Mouse (Mus musculus) hematopoietic stem cell, adult 5-6 weeks (primary cell): ENCODE measurements around the gene Lonp2. TPM values are rescaled to one million over a fixed set of nuclear protein-coding genes. Genes with fewer than 3 reads are reported as not detected.

Experiments used
- ATAC-seq, 2 experiments: fragments of 125-278 bp in 1 of 2; replicated peaks in 1 of 2; 2 replicates each; pipeline ENCODE4 v1.8.0; 2016 to 2017; ENCODE audit warnings: inconsistent platforms in 2 of 2, mild to moderate bottlenecking in 2 of 2, moderate number of reproducible peaks in 2 of 2, low read depth in 1 of 2, moderate TSS enrichment in 1 of 2; ENCODE audit not compliant: low FRiP score in 2 of 2, poor library complexity in 2 of 2, severe bottlenecking in 2 of 2, insufficient read depth in 1 of 2, low TSS enrichment in 1 of 2
- total RNA-seq: library from RNA; stranded (forward); fragments of 172-1452, 232-1000 nt; gene quantifications from 2 replicates; pipeline ENCODE4 v1.2.3, GENCODE M21; 2017

Gene Lonp2
- total RNA-seq, 1 experiment from 2014 or later = 90.2 TPM

DNA sequence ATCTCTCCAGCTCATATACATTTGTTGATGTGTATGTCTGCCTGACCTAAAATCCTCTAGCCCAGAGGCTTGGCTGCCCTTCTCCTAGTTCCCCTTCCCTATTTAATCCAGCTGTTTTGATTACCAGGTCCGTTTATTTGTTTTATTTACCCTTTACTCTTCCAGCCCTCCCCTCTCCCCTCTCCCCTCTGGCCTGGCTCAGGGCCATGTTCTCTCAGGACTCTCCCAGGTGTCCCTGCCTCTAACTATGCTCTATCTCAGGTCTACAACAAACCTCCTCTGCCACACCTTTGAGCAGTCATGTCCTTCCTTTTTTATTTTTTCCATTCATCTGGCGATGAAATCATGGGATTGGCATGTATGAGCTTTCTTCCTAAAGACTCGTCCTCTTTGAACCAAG is 106.5 kb downstream of the Lonp2 start:
- ATAC-seq = no peak

DNA sequence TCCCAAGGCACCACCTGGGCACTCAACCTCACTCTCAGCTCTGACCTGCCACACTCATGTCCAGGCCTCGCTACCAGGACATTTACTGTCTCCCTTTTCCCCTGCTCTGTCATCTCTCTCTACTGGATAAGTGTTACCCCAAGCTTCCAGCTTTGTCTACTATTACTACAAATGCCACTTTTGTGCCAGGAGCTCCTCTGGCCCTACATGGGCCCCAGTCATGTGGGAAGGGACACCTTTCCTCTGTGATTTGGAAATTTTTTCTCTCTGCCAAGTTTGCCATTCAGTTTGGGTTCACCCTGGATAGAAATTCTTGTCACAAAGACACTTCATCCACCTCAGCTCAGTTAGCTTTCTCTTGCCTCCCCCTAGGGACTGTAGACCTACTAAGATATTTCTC is 107.0 kb downstream of the Lonp2 start:
- no peak for ATAC-seq

DNA sequence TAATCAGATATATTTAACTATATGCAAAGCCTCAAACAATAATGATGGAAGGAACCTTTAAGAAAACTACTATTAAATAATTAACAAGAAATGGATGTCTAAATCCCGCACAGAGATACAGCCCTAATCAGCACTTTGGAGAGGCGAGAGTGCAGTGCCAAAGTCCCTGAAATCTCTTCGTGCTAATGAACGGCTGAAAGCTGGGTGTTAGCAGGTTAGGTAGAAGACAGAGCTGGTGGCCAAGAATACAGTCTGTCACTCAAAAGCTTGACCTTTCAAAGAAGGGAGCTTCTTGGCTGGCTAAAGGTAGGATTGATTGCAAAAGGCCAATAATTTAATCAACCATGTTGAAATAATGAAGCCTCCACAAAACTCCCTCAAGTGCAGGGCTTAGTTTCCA is 110.3 kb downstream of the Lonp2 start:
- ATAC-seq = no peak

DNA sequence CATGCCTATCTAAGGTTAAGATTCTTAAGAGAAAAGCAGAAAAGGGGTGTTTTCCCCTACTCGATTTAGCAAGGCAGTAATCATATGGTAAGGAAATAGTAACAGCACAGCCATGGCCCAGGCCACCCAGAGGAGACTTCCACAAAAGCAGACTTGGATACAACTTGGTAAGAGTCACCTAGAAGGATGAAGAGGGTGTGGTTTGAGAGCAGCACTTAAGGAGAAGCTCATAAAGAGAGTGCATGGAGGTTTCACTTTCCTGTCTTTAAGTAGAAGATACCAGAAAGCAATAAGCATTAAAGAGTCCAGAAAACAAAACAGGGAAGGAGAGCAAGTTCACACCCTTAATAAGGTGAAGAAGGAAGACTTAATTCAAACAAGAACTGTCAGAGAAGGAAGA is 111.1 kb downstream of the Lonp2 start:
- ATAC-seq = 0 out of 4 replicates have a peak, but pooled peaks of 1 of the 2 experiments have one; percentile 26

DNA sequence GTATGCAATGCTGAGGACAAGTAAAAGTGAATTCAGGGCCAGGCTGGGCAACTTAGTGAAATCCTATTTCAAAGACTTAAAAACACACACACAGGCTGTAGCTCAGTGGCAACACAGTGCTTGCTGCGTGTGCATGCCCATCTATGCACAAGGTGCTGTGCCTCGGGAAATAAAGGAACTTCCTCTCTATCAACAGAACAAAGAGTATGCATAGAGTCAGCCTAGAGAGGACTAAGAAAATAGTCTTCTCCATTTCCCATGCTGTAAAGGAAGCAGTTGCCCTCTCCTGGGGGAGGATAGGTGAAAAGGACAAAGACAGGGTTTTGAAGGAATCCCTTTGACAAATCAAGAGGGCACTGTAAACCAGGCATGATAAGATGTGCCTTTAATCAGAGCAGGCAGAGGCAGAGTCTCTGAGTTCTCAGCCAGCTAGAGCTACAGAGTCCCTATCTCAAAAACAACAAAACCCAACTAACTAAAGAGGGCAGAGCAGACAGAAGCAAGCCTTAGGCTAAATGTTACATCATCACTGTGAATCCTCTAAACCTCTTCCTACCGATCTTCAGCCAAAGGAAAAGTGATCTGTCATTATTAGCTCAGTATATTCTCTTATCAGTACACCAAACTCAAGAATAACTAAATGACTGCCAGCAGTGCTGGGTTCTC is 111.7 kb downstream of the Lonp2 start:
- peak; percentile 85 to 92 for ATAC-seq

DNA sequence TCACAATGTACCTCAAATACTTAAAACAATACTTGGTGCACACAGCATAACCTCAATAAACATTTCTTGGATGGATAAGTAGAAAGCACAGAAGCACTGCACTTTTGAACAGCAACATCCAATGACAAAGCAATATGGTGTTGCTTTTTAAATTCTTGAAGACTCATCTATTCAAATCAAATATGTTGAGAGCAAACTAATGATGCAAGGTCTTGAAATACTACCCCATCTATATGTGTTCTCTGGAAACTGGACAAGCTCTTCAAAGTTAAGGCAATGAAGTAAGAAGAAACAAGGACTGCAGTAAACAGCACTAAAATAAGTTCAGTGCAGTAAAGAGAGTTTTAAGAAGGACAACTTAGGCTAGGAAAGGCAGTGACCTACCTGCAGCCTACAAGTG is 117.1 kb downstream of the Lonp2 start:
- no peak for ATAC-seq

DNA sequence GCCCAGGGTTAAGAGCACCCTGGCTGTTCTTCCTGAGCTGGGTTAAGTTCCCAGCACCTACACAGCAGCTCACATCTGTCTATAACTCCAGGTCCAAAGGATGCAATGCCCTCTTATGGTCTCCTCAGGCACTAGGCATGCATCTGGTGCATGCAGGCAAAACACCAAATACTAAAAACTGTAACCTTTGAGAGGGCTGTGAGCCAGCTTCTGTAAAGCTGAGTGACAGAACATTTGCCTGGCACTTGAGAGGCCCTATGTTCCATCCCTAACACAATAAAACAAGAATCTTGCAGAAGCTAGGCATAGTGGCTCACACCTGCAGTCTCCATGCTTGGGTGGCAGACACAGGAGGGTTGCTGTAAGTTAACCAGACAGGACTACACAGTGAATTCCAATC is 117.8 kb downstream of the Lonp2 start:
- no peak for ATAC-seq

DNA sequence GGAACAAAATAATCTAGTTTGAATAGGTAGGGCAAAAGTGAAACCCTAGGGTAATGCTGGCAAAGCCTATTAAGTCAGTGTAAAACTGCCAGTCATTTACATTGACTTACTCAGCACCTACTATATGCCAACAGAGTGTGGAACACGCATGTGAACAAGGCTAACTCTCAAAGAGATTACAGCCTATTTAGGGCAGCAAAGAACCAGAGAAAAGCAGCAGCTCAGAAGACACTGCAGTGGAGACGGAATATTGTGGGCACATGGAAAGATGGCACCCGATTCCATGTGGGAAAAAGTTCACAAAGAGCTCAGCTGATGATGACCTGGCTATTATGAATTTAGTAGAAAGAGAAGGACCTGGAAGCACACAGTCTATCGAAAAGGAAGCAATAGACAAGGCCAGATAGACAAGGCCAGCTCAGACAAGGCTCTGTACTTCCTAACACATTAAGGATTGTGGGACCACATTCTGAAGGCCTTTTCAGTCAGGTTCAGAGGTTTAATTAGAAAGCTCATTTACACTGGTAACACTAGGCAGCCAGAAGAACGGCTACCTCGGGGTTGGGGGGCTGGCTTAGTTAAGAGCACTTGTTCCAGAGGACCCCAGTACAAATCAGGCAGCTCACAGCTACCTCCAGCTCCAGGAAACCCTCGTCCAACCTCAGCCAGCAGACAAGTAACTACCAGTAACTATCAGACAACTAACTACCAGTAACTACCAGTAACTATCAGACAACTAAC is 118.9 kb downstream of the Lonp2 start:
- no peak for ATAC-seq

DNA sequence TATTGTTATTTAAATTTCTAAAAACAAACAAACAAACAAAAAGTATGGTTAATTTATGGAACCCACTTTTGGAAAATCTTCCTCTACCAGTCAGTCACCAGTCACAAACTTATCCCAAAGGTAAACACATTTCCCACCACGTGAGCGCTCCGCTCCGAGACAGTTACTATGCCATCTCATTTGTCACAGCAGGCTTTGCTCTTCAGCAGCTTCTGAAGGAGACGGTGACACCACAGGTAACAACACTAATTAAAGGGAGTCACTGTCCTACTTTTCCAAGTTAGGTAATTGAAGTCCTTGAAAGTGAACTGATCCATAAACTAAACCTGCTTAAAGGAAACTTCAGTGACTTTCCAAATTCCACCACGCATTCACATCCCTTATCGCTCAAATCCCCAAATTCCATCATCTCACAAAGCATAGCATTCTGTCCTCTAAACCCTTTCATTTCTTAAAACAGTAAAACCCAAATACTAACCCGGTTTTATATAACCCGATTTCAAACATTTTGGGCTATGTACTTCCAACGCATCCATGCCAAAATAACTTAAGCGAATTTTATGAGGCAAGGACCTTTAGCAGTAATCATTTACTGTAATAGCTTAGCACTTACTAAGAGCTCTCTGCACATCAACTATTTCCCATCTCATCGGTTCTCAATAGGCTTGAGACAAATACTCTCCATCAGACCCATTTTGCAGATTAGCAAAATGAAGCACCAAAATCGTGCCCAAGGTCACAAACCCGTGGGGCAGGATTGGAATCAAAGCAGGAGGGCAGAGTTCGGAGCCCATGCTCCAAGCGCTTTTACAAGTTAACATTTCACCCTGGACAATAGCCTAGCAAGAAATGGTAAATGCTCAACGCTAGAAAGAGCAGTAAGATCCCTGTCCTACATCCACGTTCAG is 120.7 kb downstream of the Lonp2 start:
- ATAC-seq = no peak

DNA sequence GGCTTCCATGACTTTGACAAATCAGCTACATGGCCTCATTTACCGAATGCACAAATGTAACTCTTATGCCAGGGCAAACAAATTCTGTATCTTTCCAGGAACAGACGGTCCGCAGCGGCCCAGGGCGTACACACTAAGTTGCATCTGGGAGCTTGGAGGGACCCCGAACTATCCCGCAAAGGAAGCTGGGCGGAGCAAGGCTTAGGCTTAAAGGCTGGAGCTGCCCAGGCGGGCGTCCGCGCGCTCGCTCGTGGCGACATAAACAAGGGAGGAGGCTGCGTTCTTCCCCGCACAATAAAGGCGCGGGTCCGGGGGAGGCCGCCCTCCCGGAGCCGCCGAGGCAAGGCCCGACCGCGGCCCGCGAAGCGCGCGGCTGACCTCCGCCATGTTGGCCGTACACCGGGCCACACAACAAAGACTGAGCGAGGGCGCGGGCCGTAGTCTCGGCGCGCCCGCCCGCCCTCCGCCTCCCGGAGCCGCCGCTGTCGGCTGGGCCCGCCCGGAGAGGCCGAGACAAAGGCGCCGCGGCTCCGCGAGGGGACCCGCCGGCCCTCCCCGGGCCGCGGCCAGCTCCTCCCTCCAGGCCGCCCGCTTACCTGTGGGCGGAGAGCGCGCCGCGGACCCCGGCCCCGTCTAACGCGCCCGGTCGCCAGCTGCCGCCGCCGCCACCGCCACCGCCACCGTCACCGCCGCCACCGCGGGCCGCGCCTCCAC is 121.5 kb downstream of the Lonp2 start, which contains the start of the genes Gm10638 and Siah1a:
Gene Gm10638, plus strand, starts transcription at position 479 of the 714 bp plus-strand sequence.
Gene Siah1a, minus strand, starts transcription at position 714 of the 714 bp plus-strand sequence.
- peak; percentile 60 to 65; a peak in 3 of 4 replicates for ATAC-seq

DNA sequence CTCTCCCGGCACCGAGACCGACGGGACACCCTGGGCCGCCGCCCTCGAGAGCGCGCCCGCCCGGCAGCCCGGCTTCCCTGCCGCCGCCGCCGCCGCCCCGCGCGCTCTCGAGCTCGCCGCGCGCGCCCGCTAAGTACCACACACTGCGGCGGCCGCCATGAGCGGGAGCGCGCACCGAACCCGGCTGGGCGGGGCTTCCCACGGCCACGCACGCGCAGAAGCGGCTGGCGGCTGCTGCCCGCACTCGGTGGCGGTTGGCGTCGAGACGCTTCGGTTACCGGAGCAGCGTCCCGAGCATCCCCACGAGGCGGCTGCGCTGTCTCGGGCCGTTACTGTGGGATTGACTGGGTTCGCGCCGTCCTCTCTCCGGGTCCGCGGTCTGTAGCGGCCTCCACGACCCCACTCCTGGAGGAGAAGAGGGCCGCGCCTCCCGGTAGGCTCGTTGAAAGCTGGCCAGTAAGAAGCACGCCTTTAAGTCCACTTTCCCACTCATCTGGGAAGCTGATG is 122.1 kb downstream of the Lonp2 start:
- peak; percentile 35 to 82 for ATAC-seq

DNA sequence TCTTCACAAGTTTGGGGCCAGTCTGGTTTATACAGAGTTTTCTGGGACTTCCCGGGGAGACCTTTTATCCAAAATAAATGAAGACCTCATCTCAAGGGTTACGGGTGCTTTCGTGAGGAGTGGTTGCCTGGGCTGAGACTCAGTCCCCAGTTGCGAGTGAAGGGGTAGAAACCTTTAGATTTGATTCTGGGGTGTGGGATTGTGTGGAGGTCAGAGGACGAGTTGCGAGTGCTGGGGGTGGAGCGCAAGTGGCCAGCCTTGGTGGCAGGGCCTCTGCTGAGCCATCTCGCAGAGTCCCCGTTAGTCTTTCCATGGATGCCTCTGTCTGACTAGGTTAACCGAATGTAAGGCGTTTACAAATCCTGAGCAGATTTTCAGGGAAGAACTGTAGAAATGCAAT is 122.7 kb downstream of the Lonp2 start:
- ATAC-seq = peak; percentile 29 to 33; a peak in 1 of 4 replicates

DNA sequence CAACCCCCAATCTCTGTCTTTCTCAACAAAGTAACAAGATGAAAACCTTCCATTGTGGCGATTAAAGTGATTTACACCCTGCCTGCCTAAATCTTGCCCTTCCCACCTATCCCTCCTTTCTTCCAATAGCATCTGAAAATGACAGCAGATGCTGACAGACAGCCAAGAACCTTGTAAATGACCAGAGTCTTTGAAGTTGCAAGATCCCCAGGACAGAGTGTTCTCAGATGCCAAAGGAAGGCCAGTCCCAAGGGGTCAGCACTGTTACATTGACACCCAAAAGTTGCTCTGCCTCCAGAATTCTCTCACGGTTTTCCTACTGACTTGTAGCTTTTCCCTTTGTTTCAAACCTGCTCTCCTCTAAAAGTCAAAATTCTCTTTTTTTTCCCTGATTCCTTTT is 126.0 kb downstream of the Lonp2 start:
- no peak for ATAC-seq

DNA sequence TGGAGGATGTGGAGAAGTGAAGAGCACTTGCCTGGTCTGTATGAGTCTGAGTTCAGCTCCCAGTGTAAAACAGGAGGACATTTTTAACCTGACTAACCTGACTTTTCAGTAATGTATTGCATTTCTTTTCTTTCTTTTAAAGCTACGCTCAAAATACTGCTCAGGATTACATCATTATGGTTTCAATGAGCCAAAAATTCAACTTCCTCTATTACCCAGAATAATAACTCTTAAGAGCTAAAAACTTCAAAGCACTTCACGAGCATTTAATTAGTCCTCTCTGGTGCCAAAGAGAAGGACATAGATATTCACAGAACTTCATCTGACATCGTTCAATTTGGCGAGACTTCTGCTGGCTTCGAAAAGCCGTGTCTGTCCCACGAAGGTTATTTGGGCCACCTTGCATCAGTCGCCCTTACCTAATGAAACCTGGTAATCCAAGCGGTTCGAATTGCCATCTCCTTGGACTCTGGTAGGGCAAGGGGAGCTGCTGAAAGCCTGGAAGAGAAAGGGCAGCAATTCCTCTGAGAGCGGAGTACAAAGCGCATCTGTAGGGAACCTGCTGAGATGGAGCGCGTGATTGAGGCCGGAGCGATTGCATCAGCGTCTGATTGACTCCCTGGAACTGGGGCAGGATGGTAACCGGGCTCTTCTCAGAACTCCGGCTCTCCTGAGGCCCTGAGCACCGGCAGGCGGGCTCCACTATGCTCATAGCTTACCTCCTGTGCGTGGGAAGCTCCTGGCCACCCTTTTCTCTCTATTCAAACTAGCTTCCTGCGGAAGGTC is 133.3 kb downstream of the Lonp2 start:
- peak; percentile 15 to 38; a peak in 1 of 4 replicates for ATAC-seq

DNA sequence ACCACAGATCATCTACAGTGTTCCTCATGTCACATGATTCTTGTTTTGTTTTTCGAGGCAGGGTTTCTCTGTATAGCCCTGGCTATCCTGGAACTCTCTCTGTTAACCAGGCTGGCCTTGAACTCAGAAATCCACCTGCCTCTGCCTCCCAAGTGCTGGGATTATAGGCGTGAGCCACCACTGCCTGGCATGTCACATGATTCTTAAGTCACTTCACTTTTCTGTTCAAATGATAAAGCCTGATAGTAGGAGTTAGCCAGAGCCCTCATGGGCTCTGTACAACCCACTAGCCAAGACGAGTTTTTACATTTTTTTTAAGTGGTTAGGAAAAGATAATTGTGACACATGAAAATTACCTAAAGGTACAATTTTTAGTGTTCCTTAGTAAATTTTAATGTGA is 134.8 kb downstream of the Lonp2 start:
- peak in 1 of 2 experiments; percentile 73; a peak in 1 of 4 replicates for ATAC-seq

DNA sequence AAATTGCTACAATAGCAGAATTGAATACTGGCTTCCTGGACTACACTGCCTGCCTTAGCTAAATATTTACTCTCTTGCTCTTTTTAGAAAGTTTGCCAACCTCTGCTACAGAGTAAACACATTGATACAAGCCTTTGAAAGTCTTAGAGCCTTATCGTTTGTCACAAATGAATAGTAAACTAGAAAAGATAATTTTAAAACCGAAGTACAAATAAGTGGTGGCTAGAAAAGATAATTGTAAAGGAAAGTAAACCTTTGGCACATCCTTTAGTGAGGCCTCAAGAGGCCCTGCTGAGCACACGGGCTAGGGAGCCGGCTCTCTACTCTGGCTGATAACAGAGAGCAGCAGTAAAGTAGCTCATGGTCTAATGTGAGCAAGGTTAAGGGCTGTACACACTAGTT is 135.2 kb downstream of the Lonp2 start:
- no peak; a peak in 1 of 4 replicates for ATAC-seq
